Mouse (Mus musculus) forebrain, embryonic 15.5 days (tissue): ENCODE data around the gene Usp20. TPM values are rescaled to one million over a fixed set of nuclear protein-coding genes. Genes with fewer than 3 reads are reported as not detected.

Experiments used
- ATAC-seq: fragments of 200-750 bp; cut with Nextera tagmentation; replicated peaks from 2 replicates; pipeline ENCODE4 v1.8.0; 2017; ENCODE audit warnings: mild to moderate bottlenecking, moderate TSS enrichment, moderate library complexity
- H3K27ac ChIP-seq: fragments of 300-500 bp; sonication (generic); replicated peaks from 2 replicates; pipeline ENCODE4 v1.5.1; 2015; ENCODE audit warnings: mild to moderate bottlenecking, inconsistent platforms
- H3K27me3 ChIP-seq: fragments of 300-500 bp; sonication (generic); 2 replicates; pipeline ENCODE4 v1.6.1; 2015; ENCODE audit warnings: inconsistent platforms
- H3K36me3 ChIP-seq: fragments of 300-500 bp; sonication (generic); 2 replicates; pipeline ENCODE4 v1.6.1; 2015; ENCODE audit warnings: mild to moderate bottlenecking, inconsistent platforms
- H3K4me1 ChIP-seq: fragments of 300-500 bp; sonication (generic); 2 replicates; pipeline ENCODE4 v1.6.1; 2015; ENCODE audit warnings: inconsistent platforms
- H3K4me2 ChIP-seq: fragments of 300-500 bp; sonication (generic); replicated peaks from 2 replicates; pipeline ENCODE4 v1.6.1; 2015; ENCODE audit warnings: mild to moderate bottlenecking, inconsistent platforms
- H3K4me3 ChIP-seq: fragments of 300-500 bp; sonication (generic); 2 replicates; pipeline ENCODE4 v1.5.1; 2015; ENCODE audit warnings: mild to moderate bottlenecking, inconsistent platforms
- H3K9ac ChIP-seq: fragments of 300-500 bp; sonication (generic); replicated peaks from 2 replicates; pipeline ENCODE4 v1.6.1; 2015; ENCODE audit warnings: mild to moderate bottlenecking, inconsistent platforms
- H3K9me3 ChIP-seq: fragments of 300-500 bp; sonication (generic); 2 replicates; pipeline ENCODE4 v1.6.1; 2016; ENCODE audit warnings: inconsistent platforms
- WGBS: fragments of 180-500 bp; shearing (Covaris S2); methylation state at CpG from one replicate; pipeline ENCODE4 v1.1.7; 2015; ENCODE audit warnings: mixed read lengths; 5-methylcytosine and 5-hydroxymethylcytosine counted together
- polyA plus RNA-seq: library from polyadenylated mRNA; unstranded; fragments of >200 nt; fragmentation: Nextera tagmentation; extraction: Ambion mirVana; gene quantifications from 2 replicates; pipeline ENCODE4 v1.2.1, GENCODE M21; 2015

Gene Usp20
- polyA plus RNA-seq, 1 experiment from 2014 or later: 38.8 TPM

- no peaks in the 10 kb centered on the region for H3K27me3 ChIP-seq
- peaks cover 27% of the 10 kb centered on the region; the same call in 1 of the 2 replicates for H3K36me3 ChIP-seq
- no peak overlapping the region for H3K9ac ChIP-seq
- WGBS: 92% methylated on average over 11 of the region's 11 CpGs
- ATAC-seq: no peak
- H3K27ac ChIP-seq: no peak overlapping the region
- H3K4me2 ChIP-seq: no peak overlapping the region
- no peaks in the 10 kb centered on the region for H3K4me1 ChIP-seq
- no peak overlapping the region for H3K4me3 ChIP-seq
- no peaks in the 10 kb centered on the region for H3K9me3 ChIP-seq
Measured at GRCm38 (mm10) chr2:31053851-31054340, 71.8 kb downstream of the Usp20 start.

DNA sequence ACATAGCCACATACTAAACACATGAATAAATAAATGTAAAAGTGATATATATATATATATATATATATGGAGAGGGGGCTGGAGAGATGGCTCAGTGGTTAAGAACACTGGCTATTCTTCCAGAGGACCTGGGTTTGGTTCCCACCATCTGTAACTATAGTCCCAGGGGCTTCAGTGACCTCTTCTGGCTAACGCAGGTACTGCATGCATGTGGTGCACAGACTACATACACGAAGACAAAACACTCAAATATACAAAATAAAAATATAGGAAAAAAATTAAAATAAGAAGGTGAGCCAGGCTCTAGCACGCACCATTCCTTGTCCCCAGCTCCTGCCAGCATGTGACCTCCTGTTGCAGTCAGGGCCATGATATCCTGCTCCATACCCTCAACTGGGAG, 74.0 kb downstream of the Usp20 start:
- no peak for ATAC-seq
- Histone ChIP-seq H3K36me3 (peaks cover 27% of the 10 kb centered on the region; the same call in 1 of the 2 replicates), H3K27ac (no peak overlapping the region), H3K9me3 (no peaks in the 10 kb centered on the region), H3K4me2 (no peak overlapping the region), H3K27me3 (no peaks in the 10 kb centered on the region), H3K4me3 (no peak overlapping the region), H3K4me1 (no peaks in the 10 kb centered on the region), H3K9ac (no peak overlapping the region)
- 99% methylated on average over 3 of the region's 3 CpGs for WGBS

DNA sequence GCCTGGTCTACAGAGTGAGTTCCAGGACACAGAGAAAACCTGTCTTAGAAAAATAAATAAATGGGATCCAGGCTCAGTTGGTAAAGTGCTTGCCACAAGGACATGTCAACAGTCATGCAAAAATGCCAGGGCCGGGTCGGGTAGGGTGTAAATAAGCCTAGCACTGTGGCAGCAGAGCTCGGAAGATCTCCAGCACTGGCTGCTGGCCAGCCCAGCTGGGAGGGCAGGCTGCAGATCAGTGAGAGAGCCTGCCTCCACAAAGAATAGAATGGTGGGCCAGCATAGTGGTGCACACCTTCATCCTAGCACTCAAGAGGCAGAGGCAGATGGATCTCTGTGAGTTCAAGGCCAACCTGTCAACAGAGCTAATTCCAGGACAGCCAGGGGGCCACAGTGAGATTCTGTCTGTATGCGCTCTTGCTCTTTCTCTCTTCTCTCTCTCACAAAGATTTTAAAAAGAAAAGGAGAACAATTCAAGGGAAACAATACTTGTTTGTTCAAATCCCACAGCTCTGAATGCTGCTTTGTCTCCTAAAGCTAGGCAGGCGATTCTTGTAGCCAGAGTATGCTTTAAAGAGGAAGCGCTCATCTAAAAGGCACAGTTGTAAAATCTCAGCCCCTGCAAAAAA, 75.6 kb downstream of the Usp20 start:
- no peak overlapping the region for H3K9ac ChIP-seq
- no peak for ATAC-seq
- H3K4me3 ChIP-seq: no peak overlapping the region
- H3K36me3 ChIP-seq: peaks cover 27% of the 10 kb centered on the region; the same call in 1 of the 2 replicates
- H3K27ac ChIP-seq: no peak overlapping the region
- H3K27me3 ChIP-seq: no peaks in the 10 kb centered on the region
- H3K9me3 ChIP-seq: no peaks in the 10 kb centered on the region
- H3K4me2 ChIP-seq: no peak overlapping the region
- H3K4me1 ChIP-seq: no peaks in the 10 kb centered on the region
- WGBS: 56% methylated on average over 6 of the region's 6 CpGs

DNA sequence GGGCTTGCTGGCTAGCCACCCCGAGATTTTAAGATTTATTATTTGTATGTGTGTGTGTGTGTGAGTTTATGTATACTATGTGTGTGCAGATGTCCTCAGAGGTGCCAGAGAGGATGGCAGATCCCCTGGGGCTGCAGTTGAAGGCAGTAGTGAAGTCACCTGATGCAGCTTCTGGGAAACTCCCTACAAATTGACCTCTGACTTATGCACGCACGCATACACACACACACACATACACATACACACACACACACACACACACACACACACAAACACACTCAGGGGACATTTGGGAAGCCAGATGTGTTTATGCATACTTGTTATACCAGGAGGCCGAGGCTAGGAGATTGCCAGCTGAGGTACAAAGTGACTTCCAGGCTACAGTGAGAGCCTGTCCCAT, 76.4 kb downstream of the Usp20 start:
- Histone ChIP-seq H3K9me3 (no peaks in the 10 kb centered on the region), H3K36me3 (peaks cover 27% of the 10 kb centered on the region; the same call in 1 of the 2 replicates), H3K9ac (no peak overlapping the region), H3K4me2 (no peak overlapping the region), H3K27ac (no peak overlapping the region), H3K27me3 (no peaks in the 10 kb centered on the region), H3K4me1 (no peaks in the 10 kb centered on the region), H3K4me3 (no peak overlapping the region)
- ATAC-seq: no peak
- WGBS: 87% methylated on average over 4 of the region's 4 CpGs

DNA sequence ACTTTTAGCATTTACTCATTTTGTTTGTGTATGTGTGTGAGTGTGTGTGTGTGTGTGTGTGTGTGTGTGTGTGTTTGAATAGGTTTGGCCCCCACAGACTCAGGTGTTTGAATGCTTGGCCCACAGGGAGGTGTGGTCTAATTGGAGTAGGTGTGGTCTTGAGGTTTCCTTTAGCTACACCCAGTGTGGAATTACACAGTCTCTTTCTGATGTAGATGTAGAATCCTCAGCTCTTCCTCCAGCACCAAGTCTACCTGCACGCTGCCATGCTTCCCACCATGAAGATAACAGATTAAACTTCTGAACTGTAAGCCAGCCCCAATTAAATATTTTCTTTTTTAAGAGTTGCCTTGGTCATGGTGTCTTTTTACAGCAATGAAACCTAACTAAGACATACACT, 78.2 kb downstream of the Usp20 start:
- Histone ChIP-seq H3K4me3 (no peak overlapping the region), H3K27ac (no peak overlapping the region), H3K4me1 (no peaks in the 10 kb centered on the region), H3K9me3 (no peaks in the 10 kb centered on the region), H3K27me3 (no peaks in the 10 kb centered on the region), H3K36me3 (peaks cover 16% of the 10 kb centered on the region; the same call in 1 of the 2 replicates), H3K4me2 (no peak overlapping the region), H3K9ac (no peak overlapping the region)
- 86% methylated on average over 1 of the region's 1 CpGs for WGBS
- ATAC-seq: no peak

GRCm38 (mm10) chr2:31060787-31061730, 79.0 kb downstream of the Usp20 start:
- Histone ChIP-seq H3K4me1 (peaks cover 3% of the 10 kb centered on the region; the same call in 1 of the 2 replicates), H3K27ac (no peak overlapping the region), H3K4me2 (no peak overlapping the region), H3K36me3 (peaks cover 8% of the 10 kb centered on the region; the same call in 1 of the 2 replicates), H3K4me3 (no peak overlapping the region), H3K27me3 (no peaks in the 10 kb centered on the region), H3K9me3 (no peaks in the 10 kb centered on the region), H3K9ac (no peak overlapping the region)
- 91% methylated on average over 28 of the region's 28 CpGs for WGBS
- ATAC-seq: no peak

GRCm38 (mm10) chr2:31061868-31062628, 80.0 kb downstream of the Usp20 start:
- WGBS: 92% methylated on average over 10 of the region's 10 CpGs
- H3K27me3 ChIP-seq: no peaks in the 10 kb centered on the region
- no peaks in the 10 kb centered on the region for H3K9me3 ChIP-seq
- no peak for ATAC-seq
- H3K9ac ChIP-seq: no peak overlapping the region
- H3K36me3 ChIP-seq: no peaks in the 10 kb centered on the region
- no peak overlapping the region for H3K4me2 ChIP-seq
- H3K27ac ChIP-seq: no peak overlapping the region
- H3K4me1 ChIP-seq: peaks cover 13% of the 10 kb centered on the region
- no peak overlapping the region for H3K4me3 ChIP-seq

DNA sequence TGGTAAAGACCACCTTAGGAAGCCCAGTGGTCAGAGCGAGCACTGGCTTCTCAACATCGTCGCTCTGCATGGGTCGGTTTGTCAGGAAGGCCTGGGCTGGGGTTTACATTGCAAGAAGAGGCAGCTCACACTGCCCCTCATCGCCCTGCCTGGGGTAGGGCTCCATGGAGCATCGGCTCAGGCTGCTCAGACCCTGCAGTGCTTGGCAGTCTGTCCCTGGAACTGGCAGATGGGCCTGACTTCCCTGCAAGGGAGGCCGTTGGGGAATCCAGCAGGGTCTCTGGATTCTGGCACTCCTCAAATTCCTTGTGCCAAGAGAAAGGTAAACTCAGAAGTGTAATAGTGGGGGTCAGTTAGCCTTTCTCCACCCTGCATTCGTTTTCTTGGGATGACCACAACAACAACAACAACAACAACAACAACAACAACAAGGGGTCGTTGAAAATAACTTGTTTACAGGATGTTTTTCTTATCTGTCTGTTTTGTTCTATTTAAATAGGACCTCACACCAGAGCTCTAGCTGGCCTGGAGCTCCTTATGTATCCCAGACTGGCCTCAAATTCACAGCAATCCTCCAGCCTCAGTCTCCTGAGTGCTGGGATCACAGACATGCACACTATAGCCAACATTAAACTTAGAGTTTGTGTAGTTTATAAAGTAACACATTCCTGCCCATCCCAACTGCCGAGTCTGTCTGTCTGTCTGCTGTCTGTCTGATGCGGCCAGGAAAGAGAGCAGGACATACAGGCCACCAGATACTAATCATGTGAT, 84.1 kb downstream of the Usp20 start:
- H3K9ac ChIP-seq: no peak overlapping the region
- H3K9me3 ChIP-seq: no peaks in the 10 kb centered on the region
- peaks cover 27% of the 10 kb centered on the region for H3K4me1 ChIP-seq
- WGBS: 75% methylated on average over 11 of the region's 11 CpGs
- no peak overlapping the region for H3K4me2 ChIP-seq
- no peak overlapping the region for H3K4me3 ChIP-seq
- no peak for ATAC-seq
- H3K36me3 ChIP-seq: no peaks in the 10 kb centered on the region
- H3K27me3 ChIP-seq: no peaks in the 10 kb centered on the region
- peak overlapping the region; percentile 73; the same call in 1 of the 2 replicates for H3K27ac ChIP-seq

DNA sequence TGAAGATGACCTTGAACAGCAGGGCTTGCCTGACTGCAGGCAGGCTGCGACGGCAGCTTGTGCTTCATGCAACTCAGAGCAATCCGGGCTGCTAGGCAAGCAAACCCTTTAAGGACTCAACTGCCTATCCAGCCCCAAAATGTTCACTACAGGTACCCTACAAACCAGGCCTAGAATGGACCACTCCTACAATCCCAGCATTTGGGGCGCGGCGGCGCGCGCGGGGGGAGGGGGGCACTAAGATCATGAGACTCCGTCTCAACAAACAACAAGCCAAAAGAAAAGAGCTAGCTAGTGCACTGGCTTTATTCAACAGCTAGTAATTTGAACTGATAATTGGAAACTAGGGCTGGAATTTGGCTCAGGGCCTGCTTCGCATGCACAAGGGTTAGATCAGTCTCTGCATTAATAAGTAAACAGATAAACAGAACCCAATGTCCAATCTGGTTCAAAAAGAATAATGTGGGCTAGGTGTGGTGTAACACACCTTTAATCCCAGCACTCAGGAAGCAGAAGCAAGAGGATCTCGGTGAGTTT, 85.0 kb downstream of the Usp20 start:
- no peaks in the 10 kb centered on the region for H3K27me3 ChIP-seq
- H3K4me2 ChIP-seq: no peak overlapping the region
- no peaks in the 10 kb centered on the region for H3K9me3 ChIP-seq
- no peak overlapping the region for H3K9ac ChIP-seq
- peak overlapping the region; percentile 73 for H3K27ac ChIP-seq
- ATAC-seq: 0 out of 2 replicates have a peak, but pooled peaks have one; percentile 13
- WGBS: 49% methylated on average over 13 of the region's 13 CpGs
- peaks cover 27% of the 10 kb centered on the region for H3K4me1 ChIP-seq
- H3K36me3 ChIP-seq: no peaks in the 10 kb centered on the region
- H3K4me3 ChIP-seq: no peak overlapping the region

DNA sequence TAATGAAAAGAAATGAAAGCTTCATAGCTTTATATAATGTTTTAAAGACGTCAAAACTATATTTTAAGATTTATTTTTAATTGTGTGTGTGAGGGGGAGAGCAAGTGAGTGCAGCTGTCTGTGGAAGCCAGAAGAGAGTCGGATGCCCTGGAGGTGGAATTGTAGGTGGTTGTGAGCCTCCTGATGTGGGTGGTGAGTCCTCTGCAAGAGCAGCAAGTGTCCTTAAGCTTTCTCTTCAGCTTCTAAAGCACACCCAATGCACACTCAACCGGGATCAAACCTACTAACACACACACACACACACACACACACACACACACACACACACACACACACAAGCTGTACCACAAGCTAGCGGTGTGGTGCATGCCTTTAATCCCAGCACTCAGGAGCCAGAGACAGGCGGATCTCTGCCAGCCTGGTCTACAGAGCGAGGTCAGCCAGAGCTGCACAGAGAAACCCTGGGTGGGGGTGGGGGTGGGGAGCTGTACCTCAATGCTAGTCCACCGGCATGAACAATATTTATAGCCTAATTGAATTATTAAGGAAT, 85.7 kb downstream of the Usp20 start:
- H3K9ac ChIP-seq: no peak overlapping the region
- no peak for ATAC-seq
- H3K36me3 ChIP-seq: no peaks in the 10 kb centered on the region; the same call in 1 of the 2 replicates
- peak overlapping the region; percentile 73 for H3K27ac ChIP-seq
- no peak overlapping the region for H3K4me2 ChIP-seq
- 36% methylated on average over 7 of the region's 7 CpGs for WGBS
- no peaks in the 10 kb centered on the region for H3K27me3 ChIP-seq
- no peak overlapping the region for H3K4me3 ChIP-seq
- peaks cover 27% of the 10 kb centered on the region for H3K4me1 ChIP-seq
- no peaks in the 10 kb centered on the region for H3K9me3 ChIP-seq
